Mouse (Mus musculus): ENCODE measurements around the gene Exoc7. TPM values are rescaled to one million over a fixed set of nuclear protein-coding genes. Genes with fewer than 3 reads are reported as not detected.

The Exoc7 gene
- 40.3 and 45.3 TPM in 2 replicates for polyA plus RNA-seq (2012; rRNA removed)

- Histone ChIP-seq H3K4me3 (ENCODE audit: control insufficient read depth, low read depth, low read length) (peak within 1 kb of the TSS; percentile 94), H3K27ac (ENCODE audit: control insufficient read depth, insufficient read depth, low read depth, low read length) (peak within 1 kb of the TSS; percentile 78), H3K4me1 (ENCODE audit: control insufficient read depth, insufficient read depth, low read length) (peaks cover 12% of the 10 kb centered on the region), H3K27me3 (ENCODE audit: control insufficient read depth, insufficient read depth, low read length) (no peaks in the 10 kb centered on the region), H3K36me3 (ENCODE audit: control insufficient read depth, insufficient read depth, low read length) (peaks cover 2% of the 10 kb centered on the region)
- no peak for TF ChIP-seq CTCF (IDR thresholded peaks at IDR 0.05; ENCODE audit: control insufficient read depth, insufficient read depth, insufficient replicate concordance, low read depth, low read length)
- TF ChIP-seq POLR2A (IDR thresholded peaks at IDR 0.05; ENCODE audit: control insufficient read depth, low read depth, low read length), result no peak
Observed at GRCm38 (mm10) chr11:116307019-116307725, at the start of gene Exoc7. Exoc7 (minus strand) TSS chr11:116307233.

- H3K27me3 ChIP-seq (ENCODE audit: control insufficient read depth, insufficient read depth, low read length), result no peaks in the 10 kb centered on the region
- no peak for TF ChIP-seq POLR2A (IDR thresholded peaks at IDR 0.05; ENCODE audit: control insufficient read depth, low read depth, low read length)
Observed at GRCm38 (mm10) chr11:116354521-116354920, 47.5 kb upstream of the Exoc7 start.

GRCm38 (mm10) chr11:116353535-116353934, 46.5 kb upstream of the Exoc7 start:
- no peaks in the 10 kb centered on the region for H3K36me3 ChIP-seq (ENCODE audit: control insufficient read depth, insufficient read depth, low read length)
- H3K4me1 ChIP-seq (ENCODE audit: control insufficient read depth, insufficient read depth, low read length), result no peaks in the 10 kb centered on the region
- no peak for TF ChIP-seq CTCF (IDR thresholded peaks at IDR 0.05; ENCODE audit: control insufficient read depth, insufficient read depth, insufficient replicate concordance, low read depth, low read length)

More at GRCm38 (mm10) chr11:116354521-116354920, 47.5 kb upstream of the Exoc7 start:
- H3K4me3 ChIP-seq (ENCODE audit: control insufficient read depth, low read depth, low read length), result no peak overlapping the region
- H3K4me1 ChIP-seq (ENCODE audit: control insufficient read depth, insufficient read depth, low read length), result no peaks in the 10 kb centered on the region
- H3K36me3 ChIP-seq (ENCODE audit: control insufficient read depth, insufficient read depth, low read length), result no peaks in the 10 kb centered on the region
- no peak overlapping the region for H3K27ac ChIP-seq (ENCODE audit: control insufficient read depth, insufficient read depth, low read depth, low read length)

GRCm38 (mm10) chr11:116351294-116351693, 44.3 kb upstream of the Exoc7 start:
- Histone ChIP-seq H3K27me3 (ENCODE audit: control insufficient read depth, insufficient read depth, low read length) (no peaks in the 10 kb centered on the region), H3K27ac (ENCODE audit: control insufficient read depth, insufficient read depth, low read depth, low read length) (no peak overlapping the region), H3K36me3 (ENCODE audit: control insufficient read depth, insufficient read depth, low read length) (no peaks in the 10 kb centered on the region), H3K4me1 (ENCODE audit: control insufficient read depth, insufficient read depth, low read length) (no peaks in the 10 kb centered on the region), H3K4me3 (ENCODE audit: control insufficient read depth, low read depth, low read length) (no peak overlapping the region)
- TF ChIP-seq CTCF (IDR thresholded peaks at IDR 0.05; ENCODE audit: control insufficient read depth, insufficient read depth, insufficient replicate concordance, low read depth, low read length) (no peak), POLR2A (IDR thresholded peaks at IDR 0.05; ENCODE audit: control insufficient read depth, low read depth, low read length) (no peak)

More at GRCm38 (mm10) chr11:116353535-116353934, 46.5 kb upstream of the Exoc7 start:
- H3K27me3 ChIP-seq (ENCODE audit: control insufficient read depth, insufficient read depth, low read length), result no peaks in the 10 kb centered on the region
- no peak overlapping the region for H3K27ac ChIP-seq (ENCODE audit: control insufficient read depth, insufficient read depth, low read depth, low read length)
- no peak overlapping the region for H3K4me3 ChIP-seq (ENCODE audit: control insufficient read depth, low read depth, low read length)

GRCm38 (mm10) chr11:116347955-116348354, 40.9 kb upstream of the Exoc7 start:
- no peak overlapping the region for H3K4me3 ChIP-seq (ENCODE audit: control insufficient read depth, low read depth, low read length)
- no peaks in the 10 kb centered on the region for H3K27me3 ChIP-seq (ENCODE audit: control insufficient read depth, insufficient read depth, low read length)
- no peaks in the 10 kb centered on the region for H3K36me3 ChIP-seq (ENCODE audit: control insufficient read depth, insufficient read depth, low read length)
- no peak overlapping the region for H3K27ac ChIP-seq (ENCODE audit: control insufficient read depth, insufficient read depth, low read depth, low read length)
- H3K4me1 ChIP-seq (ENCODE audit: control insufficient read depth, insufficient read depth, low read length), result no peaks in the 10 kb centered on the region
- no peak for TF ChIP-seq POLR2A (IDR thresholded peaks at IDR 0.05; ENCODE audit: control insufficient read depth, low read depth, low read length)
- no peak for TF ChIP-seq CTCF (IDR thresholded peaks at IDR 0.05; ENCODE audit: control insufficient read depth, insufficient read depth, insufficient replicate concordance, low read depth, low read length)

GRCm38 (mm10) chr11:116347012-116347411, 40.0 kb upstream of the Exoc7 start:
- TF ChIP-seq CTCF (IDR thresholded peaks at IDR 0.05; ENCODE audit: control insufficient read depth, insufficient read depth, insufficient replicate concordance, low read depth, low read length), result no peak
- TF ChIP-seq POLR2A (IDR thresholded peaks at IDR 0.05; ENCODE audit: control insufficient read depth, low read depth, low read length), result no peak
- Histone ChIP-seq H3K36me3 (ENCODE audit: control insufficient read depth, insufficient read depth, low read length) (no peaks in the 10 kb centered on the region), H3K4me1 (ENCODE audit: control insufficient read depth, insufficient read depth, low read length) (no peaks in the 10 kb centered on the region), H3K4me3 (ENCODE audit: control insufficient read depth, low read depth, low read length) (peak overlapping the region; percentile 60), H3K27me3 (ENCODE audit: control insufficient read depth, insufficient read depth, low read length) (no peaks in the 10 kb centered on the region), H3K27ac (ENCODE audit: control insufficient read depth, insufficient read depth, low read depth, low read length) (no peak overlapping the region)

GRCm38 (mm10) chr11:116342069-116342791, 35.2 kb upstream of the Exoc7 start:
- Histone ChIP-seq H3K4me1 (ENCODE audit: control insufficient read depth, insufficient read depth, low read length) (no peaks in the 10 kb centered on the region), H3K27ac (ENCODE audit: control insufficient read depth, insufficient read depth, low read depth, low read length) (no peak overlapping the region), H3K4me3 (ENCODE audit: control insufficient read depth, low read depth, low read length) (no peak overlapping the region), H3K36me3 (ENCODE audit: control insufficient read depth, insufficient read depth, low read length) (no peaks in the 10 kb centered on the region), H3K27me3 (ENCODE audit: control insufficient read depth, insufficient read depth, low read length) (no peaks in the 10 kb centered on the region)
- TF ChIP-seq POLR2A (IDR thresholded peaks at IDR 0.05; ENCODE audit: control insufficient read depth, low read depth, low read length) (no peak), CTCF (IDR thresholded peaks at IDR 0.05; ENCODE audit: control insufficient read depth, insufficient read depth, insufficient replicate concordance, low read depth, low read length) (no peak)

All from testis, adult 2 months (tissue).